Comparison of ENCODE assay signal across 22 mouse cellular contexts in genomic region chr3:96838996-96839645, GRCm38 (mm10). TPM values are rescaled to one million over a fixed set of nuclear protein-coding genes. Genes with fewer than 3 reads are reported as not detected.
DNase-seq lines count a peak whose midpoint lies in the region; ATAC-seq and TF ChIP-seq lines count a peak whose summit lies in the region.
"Had no signal": no experiment of that assay in that cellular context is flagged by ENCODE, and none has a peak within 500 bp of the region (broad histone marks: within the 10 kb centered on the region; RNA-seq: fewer than 3 reads in every experiment).

No protein-coding gene starts in this region.

- 0 out of 2 replicates have a peak overlapping the region, but pooled peaks have one; percentile 41 for H3K27ac ChIP-seq in intestine, postnatal 0 days (ENCODE audit: low read depth, low read length)
- H3K27ac ChIP-seq in kidney, embryonic 16.5 days (ENCODE audit: low read length): peak overlapping the region; percentile 91
- H3K27ac ChIP-seq in cerebellum, adult 2 months (ENCODE audit: insufficient read depth, low read length): no peak overlapping the region
- H3K27ac ChIP-seq: embryonic facial prominence, embryonic 15.5 days; forebrain, embryonic 12.5 days; heart, embryonic 13.5 days; hindbrain, embryonic 15.5 days; liver, embryonic 13.5 days had no signal

- WGBS in intestine, postnatal 0 days: 45% methylated on average over 7 of the region's 7 CpGs
- 49% methylated on average over 7 of the region's 7 CpGs for WGBS in kidney, embryonic 16.5 days
- WGBS in cerebellum, adult 2 months: 82% methylated on average over 7 of the region's 7 CpGs

- TF ChIP-seq POLR2A in cerebellum, adult 2 months (IDR thresholded peaks at IDR 0.05; ENCODE audit: borderline replicate concordance, insufficient read depth, low read length): no peak

- ATAC-seq in intestine, postnatal 0 days: peak; percentile 90
- peak; percentile 96 for ATAC-seq in kidney, embryonic 16.5 days (ENCODE audit: low FRiP score, low TSS enrichment)
- ATAC-seq: lung, postnatal 0 days had no signal

- peak; percentile 73 for DNase-seq in kidney, adult 11 months
- no peak for DNase-seq in kidney, postnatal 10 days
- peak; percentile 80 for DNase-seq in yolk sac, embryonic 10.5 days (ENCODE audit: low spot score)
- no peak for DNase-seq in cerebellum, adult 2 months
- DNase-seq in cerebellum, adult 8-10 months: no peak
- DNase-seq: adrenal gland, postnatal 25 days; cerebellum, adult 11-12 months; cerebellum, postnatal 36 days; heart, postnatal 36 days; left cerebral cortex, postnatal 4 days; liver, embryonic 13.5 days; right cerebral cortex, postnatal 4 days had no signal

- H3K27me3 ChIP-seq in intestine, postnatal 0 days (replicated peaks; ENCODE audit: control insufficient read depth, insufficient read depth, low read length): no peaks in the 10 kb centered on the region
- H3K27me3 ChIP-seq in kidney, embryonic 16.5 days (ENCODE audit: insufficient read depth, low read length): no peaks in the 10 kb centered on the region
- H3K27me3 ChIP-seq in cerebellum, adult 2 months (ENCODE audit: control insufficient read depth, insufficient read depth, low read length): no peaks in the 10 kb centered on the region
- H3K27me3 ChIP-seq: embryonic facial prominence, embryonic 15.5 days; forebrain, embryonic 12.5 days; heart, embryonic 13.5 days; hindbrain, embryonic 15.5 days; liver, embryonic 13.5 days had no signal

- H3K4me2 ChIP-seq in intestine, postnatal 0 days (replicated peaks; ENCODE audit: low read depth): no peak overlapping the region
- H3K4me2 ChIP-seq in kidney, embryonic 16.5 days (replicated peaks; ENCODE audit: low read depth, low read length): no peak overlapping the region
- H3K4me2 ChIP-seq: embryonic facial prominence, embryonic 15.5 days; forebrain, embryonic 12.5 days; heart, embryonic 13.5 days; hindbrain, embryonic 15.5 days; liver, embryonic 13.5 days; midbrain, embryonic 11.5 days had no signal

- no peaks in the 10 kb centered on the region for H3K9me3 ChIP-seq in intestine, postnatal 0 days (ENCODE audit: control insufficient read depth)
- no peaks in the 10 kb centered on the region for H3K9me3 ChIP-seq in kidney, embryonic 16.5 days (ENCODE audit: low read length)
- H3K9me3 ChIP-seq: embryonic facial prominence, embryonic 15.5 days; forebrain, embryonic 12.5 days; G1E; heart, embryonic 13.5 days; hindbrain, embryonic 15.5 days; liver, embryonic 13.5 days had no signal

- no peaks in the 10 kb centered on the region for H3K36me3 ChIP-seq in intestine, postnatal 0 days (ENCODE audit: control insufficient read depth, insufficient read depth)
- H3K36me3 ChIP-seq in kidney, embryonic 16.5 days (ENCODE audit: insufficient read depth, low read length): no peaks in the 10 kb centered on the region
- H3K36me3 ChIP-seq: embryonic facial prominence, embryonic 15.5 days; forebrain, embryonic 12.5 days; G1E; heart, embryonic 13.5 days; hindbrain, embryonic 15.5 days; liver, embryonic 13.5 days had no signal

- no peak for TF ChIP-seq CTCF in intestine, postnatal 0 days (IDR thresholded peaks at IDR 0.05; ENCODE audit: low read depth)
- no peak for TF ChIP-seq CTCF in cerebellum, adult 2 months (IDR thresholded peaks at IDR 0.05; ENCODE audit: borderline replicate concordance, insufficient read depth, low read depth, low read length)

- no peak overlapping the region for H3K9ac ChIP-seq in intestine, postnatal 0 days (ENCODE audit: low read depth, low read length)
- no peak overlapping the region for H3K9ac ChIP-seq in kidney, embryonic 16.5 days (replicated peaks; ENCODE audit: low read length)
- H3K9ac ChIP-seq: embryonic facial prominence, embryonic 15.5 days; forebrain, embryonic 12.5 days; heart, embryonic 13.5 days; hindbrain, embryonic 15.5 days; liver, embryonic 13.5 days had no signal

- H3K4me3 ChIP-seq in intestine, postnatal 0 days (ENCODE audit: low read depth, low read length): no peak overlapping the region
- no peak overlapping the region for H3K4me3 ChIP-seq in kidney, embryonic 16.5 days (ENCODE audit: low read length)
- H3K4me3 ChIP-seq in cerebellum, adult 2 months (replicated peaks; ENCODE audit: insufficient read depth, low read depth, low read length): no peak overlapping the region
- H3K4me3 ChIP-seq: embryonic facial prominence, embryonic 15.5 days; forebrain, embryonic 12.5 days; heart, embryonic 13.5 days; hindbrain, embryonic 15.5 days; liver, embryonic 13.5 days had no signal

- H3K4me1 ChIP-seq in intestine, postnatal 0 days (replicated peaks; ENCODE audit: control insufficient read depth, insufficient read depth, low read length): no peaks in the 10 kb centered on the region
- H3K4me1 ChIP-seq in kidney, embryonic 16.5 days (ENCODE audit: insufficient read depth, low read length): peaks cover 34% of the 10 kb centered on the region
- H3K4me1 ChIP-seq in cerebellum, adult 2 months (ENCODE audit: control insufficient read depth, insufficient read depth, low read length): no peaks in the 10 kb centered on the region
- H3K4me1 ChIP-seq: embryonic facial prominence, embryonic 15.5 days; forebrain, embryonic 12.5 days; heart, embryonic 13.5 days; hindbrain, embryonic 15.5 days had no signal

RNA-seq across cellular contexts. Expression of gene Cd160, which starts 10.0 kb away (rescaled TPM):
- polyA plus RNA-seq in intestine, postnatal 0 days (2015; fragmentation: Nextera tagmentation; extraction: Ambion mirVana): 0.66 and 0.84 TPM in 2 replicates
- polyA plus RNA-seq in kidney, embryonic 16.5 days (2015; fragmentation: Nextera tagmentation; extraction: Ambion mirVana): 0.12 TPM in 1 of 2 replicates, not detected in the other
- not detected in 2 replicates for polyA plus RNA-seq in cerebellum, adult 2 months (2012; rRNA removed)

RNA-seq across cellular contexts. Expression of gene Pdzk1, which starts 10.0 kb away (rescaled TPM):
- 224 and 258 TPM in 2 replicates for polyA plus RNA-seq in intestine, postnatal 0 days (2015; fragmentation: Nextera tagmentation; extraction: Ambion mirVana)
- 224 and 245 TPM in 2 replicates for polyA plus RNA-seq in kidney, embryonic 16.5 days (2015; fragmentation: Nextera tagmentation; extraction: Ambion mirVana)
- 0.03 TPM in 1 of 2 replicates, not detected in the other for polyA plus RNA-seq in cerebellum, adult 2 months (2012; rRNA removed)
- polyA plus RNA-seq: embryonic facial prominence, embryonic 15.5 days; forebrain, embryonic 12.5 days; neural tube, embryonic 11.5 days had no signal

Comparison
In these comparisons a context has a peak if more than half of its experiments do, and no peak if none do; other contexts are left out.
1. DNase-seq: peak in kidney, adult 11 months (single experiment) and yolk sac, embryonic 10.5 days (single experiment); none in kidney, postnatal 10 days (single experiment), cerebellum, adult 2 months (0 of 2) and cerebellum, adult 8-10 months (single experiment).
2. RNA of gene Pdzk1, which starts 10.0 kb away (polyA plus RNA-seq): 224 to 245 TPM in kidney, embryonic 16.5 days and 224 to 258 TPM in intestine, postnatal 0 days; 0.03 TPM in cerebellum, adult 2 months; every median in the first group is over 100 times any median in the second.